Mouse (Mus musculus) brain, embryonic 18.5 days (tissue): ENCODE measurements around the gene Kctd2.
A peak's percentile ranks its signal among the peaks of the same experiment; 100 is the strongest.
"Not testable (repeated sequence)": the region's sequence is repeated elsewhere in the genome, so short reads cannot be mapped to it uniquely, and the experiment has no call there.

Experiments
- DNase-seq: peaks from one replicate; pipeline ENCODE4 v3.0.0-alpha.2; 2012; ENCODE audit warnings: low read depth, low spot score

The Kctd2 gene

DNA sequence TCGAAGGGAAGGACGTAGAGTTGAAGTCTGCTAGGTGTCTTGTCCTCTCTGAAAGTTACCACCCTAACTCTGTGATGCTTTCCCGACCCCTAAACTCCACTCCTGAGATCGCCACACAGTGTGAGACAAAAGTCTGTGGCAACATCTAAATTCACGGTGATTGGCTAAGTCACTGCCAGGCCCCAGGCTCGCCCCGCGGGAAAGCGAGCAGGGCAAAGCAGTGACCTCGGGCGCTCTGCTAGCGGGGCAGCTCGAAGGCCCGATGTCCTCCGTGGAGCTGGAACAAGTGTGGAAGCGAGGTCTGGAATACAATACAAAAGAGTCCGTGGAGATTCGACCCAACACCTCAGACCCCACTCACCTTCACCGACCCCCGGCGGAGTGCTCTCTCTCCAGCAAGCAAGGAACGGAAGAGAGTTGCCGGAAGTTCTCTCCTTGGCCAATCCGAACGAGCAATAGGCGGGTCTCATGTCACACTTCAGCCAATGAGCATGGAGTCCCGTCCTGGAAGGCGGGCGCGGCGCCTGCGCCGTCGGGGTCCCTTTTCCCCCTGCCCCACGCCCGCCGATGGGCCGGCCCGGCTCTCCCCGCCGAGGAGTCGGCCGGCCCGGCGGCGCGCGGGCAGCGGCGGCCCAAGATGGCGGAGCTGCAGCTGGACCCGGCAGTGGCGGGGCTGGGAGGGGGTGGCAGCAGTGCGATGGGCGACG lies at the start of gene Kctd2, which contains the start of gene Atp5h:
Gene Kctd2, plus strand, starts transcription at position 598 of the 707 bp plus-strand sequence.
Gene Atp5h, minus strand, starts transcription at position 432 of the 707 bp plus-strand sequence.
- DNase-seq: peak; percentile 94

GRCm38 (mm10) chr11:115370368-115370767 lies 49.6 kb upstream of the Kctd2 start:
- DNase-seq: no peak

GRCm38 (mm10) chr11:115371354-115371753 lies 48.6 kb upstream of the Kctd2 start:
- DNase-seq: no peak

DNA sequence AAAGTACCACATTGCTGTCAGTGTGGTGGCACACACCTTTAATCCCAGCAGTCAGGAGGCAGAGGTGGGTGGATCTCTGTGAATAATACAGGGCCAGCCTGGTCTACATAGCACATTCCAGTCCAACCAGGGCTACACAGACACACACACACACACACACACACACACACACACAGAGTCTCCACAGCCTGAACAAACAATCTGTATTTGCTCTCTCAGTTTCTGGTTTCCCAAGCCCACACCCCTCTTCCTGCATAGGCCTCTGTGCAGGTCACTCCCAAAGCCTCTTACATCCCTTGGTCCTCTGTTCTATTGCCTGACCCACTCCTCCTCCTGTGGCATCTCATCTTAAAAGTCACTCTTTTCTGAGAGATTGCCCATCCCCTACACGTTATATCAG lies 47.9 kb upstream of the Kctd2 start:
- no peak for DNase-seq

GRCm38 (mm10) chr11:115372737-115373136 lies 47.2 kb upstream of the Kctd2 start:
- no peak for DNase-seq

DNA sequence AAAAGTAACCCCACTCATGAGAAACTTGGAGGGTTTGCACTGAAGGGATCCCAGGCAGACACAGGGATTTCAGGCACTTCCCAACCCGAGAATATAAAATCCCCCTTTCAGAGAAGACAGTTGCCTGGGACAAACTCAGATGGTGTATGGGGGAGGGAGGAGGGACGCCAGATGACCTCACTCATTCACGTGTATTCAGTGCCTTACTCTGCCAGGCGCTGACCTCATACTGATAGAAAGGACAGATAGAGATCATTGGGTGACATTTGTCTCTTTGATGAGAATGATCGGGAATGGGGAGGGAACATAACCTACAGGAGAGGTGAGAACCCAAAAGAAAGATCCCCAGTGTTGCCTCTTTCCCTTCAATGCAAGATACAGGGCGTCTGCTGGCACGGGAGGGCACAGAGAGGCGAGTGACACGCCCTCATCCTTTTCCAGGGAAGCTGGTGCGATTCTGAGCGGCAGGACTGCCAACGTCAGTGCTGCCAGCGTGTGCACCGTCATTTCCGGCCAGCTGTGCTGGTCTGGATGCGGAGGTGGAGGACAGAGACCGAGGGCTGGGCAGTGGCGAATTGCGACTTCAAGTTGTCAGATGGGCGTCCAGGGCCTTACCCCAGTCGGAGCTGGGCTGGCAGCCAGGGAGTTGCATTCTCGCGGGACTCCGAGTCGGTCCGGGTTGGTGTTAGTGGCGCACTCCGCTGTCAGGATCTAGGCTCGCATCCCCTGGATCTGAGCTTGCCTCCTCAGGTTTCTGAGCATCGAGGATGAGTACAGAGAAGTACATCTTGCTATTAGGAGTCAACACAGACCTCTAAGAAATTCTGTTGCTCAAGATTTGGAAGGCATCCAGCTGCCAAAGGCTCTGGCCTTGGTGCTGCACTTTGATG lies 45.9 kb upstream of the Kctd2 start:
- DNase-seq: no peak

- no peak for DNase-seq
Observed at GRCm38 (mm10) chr11:115374695-115375425, 45.1 kb upstream of the Kctd2 start.

DNA sequence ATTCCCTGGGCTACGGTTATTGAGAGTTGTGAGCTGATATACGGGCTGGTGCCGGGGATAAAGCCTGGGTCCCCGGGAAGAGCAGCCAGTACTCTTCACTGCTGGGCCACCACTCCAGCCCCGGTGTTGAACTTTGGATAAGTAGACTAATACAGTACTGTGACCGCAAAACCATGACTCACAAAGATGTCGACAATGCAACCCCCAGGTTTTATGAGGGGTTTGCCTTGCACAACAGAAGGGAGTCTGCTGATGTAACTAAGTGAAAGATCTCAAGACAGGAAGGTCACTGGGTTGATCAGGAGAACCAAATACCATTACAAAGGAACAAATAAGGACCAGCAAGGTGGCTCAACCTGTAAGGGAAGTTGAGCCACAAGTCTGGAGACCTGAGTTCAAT lies 43.2 kb upstream of the Kctd2 start:
- DNase-seq: no peak

- no peak for DNase-seq
Observed at GRCm38 (mm10) chr11:115377254-115377653, 42.7 kb upstream of the Kctd2 start.

- no peak for DNase-seq
Observed at GRCm38 (mm10) chr11:115377854-115378253, 42.1 kb upstream of the Kctd2 start.

GRCm38 (mm10) chr11:115381276-115381675 lies 38.7 kb upstream of the Kctd2 start:
- no peak for DNase-seq

- DNase-seq: no peak
Observed at GRCm38 (mm10) chr11:115381743-115382539, 38.0 kb upstream of the Kctd2 start, which contains the start of gene Cdr2l. Gene Cdr2l (plus strand): TSS chr11:115381916.

GRCm38 (mm10) chr11:115382891-115383290 lies 37.0 kb upstream of the Kctd2 start:
- DNase-seq: no peak

- DNase-seq: no peak
Observed at GRCm38 (mm10) chr11:115383701-115384474, 36.0 kb upstream of the Kctd2 start.

DNA sequence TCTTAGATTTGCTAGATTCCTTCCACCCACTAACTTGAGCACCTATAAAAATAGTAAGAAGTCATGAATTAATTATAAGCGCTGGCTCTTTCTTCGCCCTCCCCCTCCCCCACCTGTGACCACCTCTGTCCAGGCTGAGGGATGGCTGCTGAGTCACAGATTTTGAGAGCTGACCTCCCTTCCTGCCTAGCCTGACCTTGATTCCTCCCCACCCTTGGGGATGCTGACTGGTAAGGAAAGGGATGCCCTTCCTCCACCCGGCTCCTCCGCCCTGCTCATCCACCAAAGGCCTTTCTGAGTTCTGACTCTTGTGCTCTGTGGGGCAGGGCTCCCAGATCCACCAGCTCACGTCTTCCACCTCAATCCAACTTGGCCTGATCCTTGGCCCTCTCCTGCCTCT lies 35.3 kb upstream of the Kctd2 start:
- no peak for DNase-seq

- not testable (repeated sequence) for DNase-seq
Observed at GRCm38 (mm10) chr11:115386859-115387258, 33.1 kb upstream of the Kctd2 start.

GRCm38 (mm10) chr11:115391358-115391757 lies 28.6 kb upstream of the Kctd2 start:
- DNase-seq: no peak

DNA sequence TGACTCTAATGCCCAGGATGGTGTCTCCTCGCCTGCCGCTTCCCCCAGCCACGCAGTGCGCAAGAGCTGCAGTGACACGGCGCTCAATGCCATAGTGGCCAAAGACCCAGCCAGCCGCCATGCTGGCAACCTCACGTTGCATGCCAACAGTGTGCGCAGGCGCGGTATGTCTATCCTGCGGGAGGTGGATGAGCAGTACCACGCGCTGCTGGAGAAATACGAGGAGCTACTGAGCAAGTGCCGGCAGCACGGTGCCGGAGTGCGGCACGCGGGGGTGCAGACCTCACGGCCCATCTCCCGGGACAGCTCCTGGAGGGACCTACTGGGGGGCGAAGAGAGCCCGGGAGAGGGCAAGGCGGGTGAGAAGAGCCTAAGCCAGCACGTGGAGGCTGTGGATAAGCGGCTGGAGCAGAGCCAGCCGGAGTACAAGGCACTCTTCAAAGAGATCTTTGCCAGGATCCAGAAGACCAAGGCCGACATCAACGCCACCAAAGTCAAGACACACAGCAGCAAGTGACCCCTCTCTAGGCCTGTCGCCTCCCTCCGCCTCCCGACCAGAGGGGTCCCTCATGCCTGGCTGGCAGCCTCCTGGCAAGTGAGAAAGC lies 26.1 kb upstream of the Kctd2 start:
- no peak for DNase-seq

DNA sequence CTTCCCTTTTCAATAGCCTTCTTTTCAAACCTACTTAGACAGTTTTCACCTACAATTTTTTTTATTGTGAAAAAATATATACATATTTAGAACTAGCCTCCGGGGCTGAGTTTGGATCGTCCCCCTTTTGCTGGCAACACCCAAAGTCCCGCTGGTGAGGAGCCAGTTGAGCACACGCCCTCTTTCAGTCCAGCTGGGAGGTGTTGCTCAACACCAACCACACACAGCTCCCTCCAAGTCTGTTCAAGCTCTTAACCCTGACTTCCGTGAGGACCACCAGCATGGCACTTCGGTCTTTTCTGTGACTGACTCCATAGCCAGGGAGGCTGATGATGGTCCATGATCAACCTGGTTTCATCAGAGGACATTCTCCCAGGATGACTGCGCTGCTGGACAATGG lies 21.8 kb upstream of the Kctd2 start:
- DNase-seq: no peak

DNA sequence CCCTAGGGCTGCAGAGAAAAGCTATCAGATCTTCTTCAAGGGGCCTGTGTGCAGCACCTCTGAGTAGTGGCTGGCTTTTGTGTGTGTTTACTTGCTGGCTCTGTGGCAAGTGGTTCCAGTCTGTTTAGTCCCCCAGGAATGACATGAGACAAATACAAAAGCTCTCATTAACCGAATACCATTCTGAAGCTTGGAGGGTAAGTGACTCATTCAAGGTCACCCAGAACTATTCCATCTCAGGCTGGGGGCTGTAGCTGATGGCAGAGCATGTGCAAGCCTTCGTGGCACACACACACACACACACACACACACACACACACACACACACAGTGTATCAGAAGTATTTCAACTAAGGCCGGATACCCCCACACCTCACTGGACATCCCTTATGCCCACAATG lies 19.8 kb upstream of the Kctd2 start:
- no peak for DNase-seq
